Mouse (Mus musculus) bone marrow, adult 2 months (tissue): Measurements from ENCODE around the gene Suox. TPM values are rescaled to one million over a fixed set of nuclear protein-coding genes. Genes with fewer than 3 reads are reported as not detected.

ENCODE experiments used
- H3K27ac ChIP-seq: fragments of 200-500 bp; 2 replicates; pipeline ENCODE4 v1.5.1; 2012; ENCODE audit warnings: low read depth, mild to moderate bottlenecking, control low read depth, inconsistent platforms, low read length; ENCODE audit not compliant: control insufficient read depth, poor library complexity, insufficient read depth
- H3K4me1 ChIP-seq: fragments of 200-500 bp; 2 replicates; pipeline ENCODE4 v1.6.1; 2011; ENCODE audit warnings: low read length; ENCODE audit not compliant: control insufficient read depth, insufficient read depth
- H3K4me3 ChIP-seq: fragments of 200-500 bp; replicated peaks from 2 replicates; pipeline ENCODE3; 2011; ENCODE audit warnings: mild to moderate bottlenecking, low read depth, low read length, control low read depth; ENCODE audit not compliant: control insufficient read depth
- CTCF ChIP-seq: fragments of 200-500 bp; IDR thresholded peaks from 2 replicates; pipeline ENCODE4 v1.5.1; 2011; ENCODE audit warnings: low read length, control low read depth; ENCODE audit not compliant: control insufficient read depth, insufficient read depth
- POLR2A ChIP-seq: fragments of 200-500 bp; IDR thresholded peaks from 2 replicates; pipeline ENCODE4 v1.6.1; 2011; ENCODE audit warnings: low read depth, mild to moderate bottlenecking, control low read depth, low read length, borderline replicate concordance; ENCODE audit not compliant: control insufficient read depth
- WGBS: fragments of 180-500 bp; shearing (Covaris S2); methylation state at CpG from one replicate; pipeline ENCODE4 v1.1.7; 2018; 5-methylcytosine and 5-hydroxymethylcytosine counted together
- polyA plus RNA-seq: library from polyadenylated mRNA; stranded (reverse); fragments of >200 nt; gene quantifications from 2 replicates; pipeline ENCODE4 v1.2.4, GENCODE M21; 2011; ENCODE audit warnings: low replicate concordance; ENCODE audit not compliant: missing spikeins, insufficient read depth, insufficient read length

The Suox gene
- polyA plus RNA-seq, 1 experiment, result 10.8 TPM

GRCm38 (mm10) chr10:128700712-128701111 lies 26.8 kb upstream of the Suox start:
- no peak overlapping the region for H3K4me3 ChIP-seq
- no peaks in the 10 kb centered on the region; the same call in 1 of the 2 replicates for H3K4me1 ChIP-seq
- TF ChIP-seq POLR2A, result no peak
- no peak for TF ChIP-seq CTCF
- no peak overlapping the region for H3K27ac ChIP-seq
- 95% methylated on average over 5 of the region's 5 CpGs for WGBS

- no peak for TF ChIP-seq POLR2A
- no peak for TF ChIP-seq CTCF
- whole genome bisulfite sequencing, result 71% methylated on average over 11 of the region's 11 CpGs
- Histone ChIP-seq H3K4me1 (no peaks in the 10 kb centered on the region; the same call in 1 of the 2 replicates), H3K27ac (no peak overlapping the region), H3K4me3 (no peak overlapping the region)
Measured at GRCm38 (mm10) chr10:128699611-128700010, 25.7 kb upstream of the Suox start.

GRCm38 (mm10) chr10:128699006-128699405 lies 25.1 kb upstream of the Suox start:
- TF ChIP-seq POLR2A (no peak), CTCF (no peak)
- Histone ChIP-seq H3K27ac (no peak overlapping the region), H3K4me1 (no peaks in the 10 kb centered on the region; the same call in 1 of the 2 replicates), H3K4me3 (no peak overlapping the region)
- 78% methylated on average over 5 of the region's 5 CpGs for WGBS

- TF ChIP-seq CTCF (no peak), POLR2A (no peak)
- 78% methylated on average over 6 of the region's 6 CpGs for WGBS
- no peak overlapping the region for H3K4me3 ChIP-seq
- peaks cover 2% of the 10 kb centered on the region for H3K4me1 ChIP-seq
- H3K27ac ChIP-seq, result peak overlapping the region; percentile 78
Measured at GRCm38 (mm10) chr10:128697072-128697725, 23.3 kb upstream of the Suox start.

GRCm38 (mm10) chr10:128695992-128696807 lies 22.3 kb upstream of the Suox start, which contains the start of gene Rab5b:
TSS of gene Rab5b (minus strand) at chr10:128696264.
- Histone ChIP-seq H3K27ac (peak within 1 kb of the TSS; percentile 96), H3K4me3 (peak within 1 kb of the TSS; percentile 94), H3K4me1 (peaks cover 2% of the 10 kb centered on the region)
- WGBS, result 2% methylated on average over 39 of the region's 40 CpGs
- TF ChIP-seq POLR2A (peak; percentile 95), CTCF (no peak)

GRCm38 (mm10) chr10:128695411-128695991 lies 21.6 kb upstream of the Suox start:
- TF ChIP-seq POLR2A, result no peak
- TF ChIP-seq CTCF, result no peak
- Histone ChIP-seq H3K4me1 (peaks cover 2% of the 10 kb centered on the region), H3K4me3 (peak overlapping the region; percentile 94), H3K27ac (peak overlapping the region; percentile 96)
- under 1% methylated on average over 22 of the region's 22 CpGs for WGBS

- TF ChIP-seq CTCF (0 out of 2 replicates have a peak, but pooled peaks have one; percentile 19), POLR2A (no peak)
- Histone ChIP-seq H3K4me1 (no peaks in the 10 kb centered on the region), H3K27ac (peak overlapping the region; percentile 61; the same call in 1 of the 2 replicates), H3K4me3 (peak overlapping the region; percentile 92)
- WGBS, result under 1% methylated on average over 9 of the region's 9 CpGs
Measured at GRCm38 (mm10) chr10:128674469-128675008, 666 bp upstream of the Suox start.

- no peak for TF ChIP-seq CTCF
- TF ChIP-seq POLR2A, result no peak
- no peak overlapping the region for H3K27ac ChIP-seq
Measured at GRCm38 (mm10) chr10:128671148-128671547, 2.7 kb downstream of the Suox start.

More at GRCm38 (mm10) chr10:128671148-128671547, 2.7 kb downstream of the Suox start:
- Histone ChIP-seq H3K4me1 (no peaks in the 10 kb centered on the region; the same call in 1 of the 2 replicates), H3K4me3 (no peak overlapping the region)
- WGBS, result 92% methylated on average over 9 of the region's 9 CpGs
